Mouse (Mus musculus): ENCODE results near the gene Kif20b. TPM values are rescaled to one million over a fixed set of nuclear protein-coding genes. Genes with fewer than 3 reads are reported as not detected.

Gene Kif20b
- 9.6 TPM for total RNA-seq (2023)

DNA sequence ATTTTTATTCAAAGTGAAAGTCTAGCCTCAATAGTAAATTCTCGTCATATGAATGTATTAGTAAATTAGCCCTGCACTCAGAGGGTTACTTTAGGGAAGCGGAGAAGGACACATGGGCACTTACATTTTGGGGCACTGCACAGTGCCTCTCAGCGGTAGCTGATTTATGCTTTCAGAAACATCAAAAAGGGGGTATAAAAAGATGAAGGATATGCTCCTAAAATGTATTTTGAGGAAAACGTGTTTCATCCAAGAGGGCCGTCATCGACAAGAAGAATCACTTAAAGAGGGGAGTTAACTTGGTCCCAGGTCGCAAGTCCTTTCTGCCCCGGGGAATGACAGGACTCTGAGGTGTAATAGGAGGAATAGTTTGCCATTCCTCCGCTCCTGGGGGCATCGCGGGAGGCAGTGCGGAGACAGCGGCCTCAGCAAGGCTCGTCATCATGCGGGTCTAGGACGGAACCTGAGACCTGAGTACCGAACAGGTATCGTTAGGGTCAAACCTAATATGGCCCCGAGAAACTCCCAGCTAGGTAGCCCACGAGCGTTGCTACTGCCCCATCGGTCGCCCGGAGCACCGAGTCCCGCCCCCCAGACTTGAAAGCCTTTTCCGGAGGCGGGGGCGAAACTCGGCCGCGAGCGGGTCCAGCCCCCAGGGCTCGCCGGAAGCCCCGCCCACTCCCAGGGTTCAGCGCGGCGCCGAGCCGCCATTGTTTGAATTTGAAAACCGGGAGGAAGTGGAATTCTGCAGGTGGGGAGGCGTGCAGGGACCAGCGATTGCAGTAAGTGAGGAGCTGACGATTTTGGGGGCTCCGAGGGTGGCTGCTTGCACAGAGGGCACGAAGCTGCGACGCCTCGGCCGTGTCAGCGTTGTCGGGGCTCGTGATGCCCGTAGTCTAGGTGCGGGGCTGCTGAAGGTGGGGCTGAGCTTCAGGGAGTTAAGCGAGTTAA lies at the start of gene Kif20b:
TSS of gene Kif20b (plus strand) at position 710 of the 951 bp plus-strand sequence.

DNA sequence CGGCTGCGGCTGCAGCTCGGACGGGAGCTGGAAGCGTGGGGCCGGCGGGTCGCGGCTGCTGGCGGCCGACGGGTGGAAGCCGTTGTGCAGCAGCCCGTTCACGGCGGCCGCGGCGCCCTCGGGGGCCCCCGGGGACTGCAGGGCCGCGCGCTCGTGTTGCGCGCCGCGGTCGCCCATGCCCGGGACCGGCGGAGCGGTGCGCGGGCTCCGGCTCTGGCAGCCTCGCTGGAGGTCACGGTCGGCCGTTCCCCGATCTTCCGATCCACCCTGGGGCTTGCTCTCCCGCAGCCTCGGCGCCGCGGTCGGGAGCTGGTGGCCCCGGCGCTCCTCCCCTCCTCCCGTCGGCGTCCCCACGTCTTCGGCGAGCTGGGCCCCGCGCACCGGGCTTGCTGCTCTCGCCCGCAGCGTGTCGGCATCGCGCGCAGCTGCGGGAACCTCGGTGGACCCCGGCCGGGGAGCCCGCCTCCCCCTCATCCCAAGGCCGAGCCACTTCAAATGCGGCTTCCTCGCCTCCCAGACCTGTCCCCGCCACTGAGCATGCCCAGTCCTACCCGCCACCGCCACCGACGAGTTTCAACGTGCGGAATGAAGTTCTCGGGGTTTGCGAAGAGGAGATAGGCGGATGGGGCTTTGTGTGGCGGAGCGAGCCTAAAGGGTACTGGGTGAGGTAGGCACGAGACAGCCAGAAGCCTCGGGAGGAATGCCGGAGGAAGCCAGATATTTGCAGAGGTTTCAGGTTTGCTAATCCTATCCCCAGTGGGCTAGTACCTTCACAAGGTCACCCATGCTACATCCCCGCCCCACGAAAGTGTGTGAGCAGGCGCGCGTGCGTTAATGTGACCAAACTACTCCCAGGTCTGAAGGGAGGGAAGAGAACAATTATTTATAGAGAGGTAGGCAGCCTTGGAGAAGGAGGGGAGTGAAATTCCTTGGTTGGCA lies 43.3 kb upstream of the Kif20b start, which contains the start of gene Pank1:
TSS of gene Pank1 (minus strand) at position 853 of the 939 bp plus-strand sequence.

Other genes starting within 250 kb of the Kif20b start
- not detected for gene Slc16a12, start 175.1 kb upstream of the Kif20b start, total RNA-seq (2023)
- gene Pank1, start 42.9 kb upstream of the Kif20b start, total RNA-seq (2023), result 4.5 TPM